Comparison of ENCODE assay signal across 15 mouse cellular contexts in genomic region chr16:13415465-13415864, GRCm38 (mm10).
"Had no signal": no experiment of that assay in that cellular context is flagged by ENCODE, and none has a peak within 500 bp of the region (broad histone marks: within the 10 kb centered on the region; RNA-seq: fewer than 3 reads in every experiment).

No protein-coding gene starts in this region.

- H3K27ac ChIP-seq: midbrain, embryonic 10.5 days; midbrain, embryonic 12.5 days; neural tube, embryonic 12.5 days; stomach, embryonic 15.5 days; stomach, postnatal 0 days had no signal

- H3K27me3 ChIP-seq: midbrain, embryonic 12.5 days; neural tube, embryonic 12.5 days; stomach, embryonic 15.5 days had no signal

- H3K4me1 ChIP-seq: midbrain, embryonic 10.5 days; midbrain, embryonic 12.5 days; neural tube, embryonic 12.5 days; stomach, embryonic 15.5 days had no signal

- H3K4me3 ChIP-seq: midbrain, embryonic 10.5 days; midbrain, embryonic 12.5 days; neural tube, embryonic 12.5 days; stomach, embryonic 15.5 days had no signal

- H3K9me3 ChIP-seq: midbrain, embryonic 12.5 days; neural tube, embryonic 12.5 days; stomach, embryonic 15.5 days had no signal

- ATAC-seq: midbrain, embryonic 16.5 days had no signal

- H3K4me2 ChIP-seq: lung, embryonic 14.5 days; midbrain, embryonic 12.5 days; neural tube, embryonic 12.5 days; stomach, embryonic 15.5 days had no signal

- DNase-seq: lung, adult 18-20 months; lung, embryonic 14.5 days; lung, postnatal 10 days; lung, postnatal 4 days; midbrain, embryonic 14.5 days; right cerebral cortex, postnatal 14 days; thymus, adult 2 months; thymus, postnatal 25 days; thymus, postnatal 4 days had no signal

- H3K9ac ChIP-seq: lung, embryonic 14.5 days; midbrain, embryonic 12.5 days; neural tube, embryonic 12.5 days; stomach, embryonic 15.5 days had no signal
